Mouse (Mus musculus) urinary bladder, postnatal 4 days (tissue): ENCODE results near the gene Igsf23.
A peak's percentile ranks its signal among the peaks of the same experiment; 100 is the strongest.
"Not testable (repeated sequence)": the region's sequence is repeated elsewhere in the genome, so short reads cannot be mapped to it uniquely, and the experiment has no call there.

Experiments used
- DNase-seq, 2 experiments: peaks; one replicate each; pipeline ENCODE4 v3.0.0; 2021 to 2022; ENCODE audit warnings: low spot score in 2 of 2

Igsf23 gene

DNA sequence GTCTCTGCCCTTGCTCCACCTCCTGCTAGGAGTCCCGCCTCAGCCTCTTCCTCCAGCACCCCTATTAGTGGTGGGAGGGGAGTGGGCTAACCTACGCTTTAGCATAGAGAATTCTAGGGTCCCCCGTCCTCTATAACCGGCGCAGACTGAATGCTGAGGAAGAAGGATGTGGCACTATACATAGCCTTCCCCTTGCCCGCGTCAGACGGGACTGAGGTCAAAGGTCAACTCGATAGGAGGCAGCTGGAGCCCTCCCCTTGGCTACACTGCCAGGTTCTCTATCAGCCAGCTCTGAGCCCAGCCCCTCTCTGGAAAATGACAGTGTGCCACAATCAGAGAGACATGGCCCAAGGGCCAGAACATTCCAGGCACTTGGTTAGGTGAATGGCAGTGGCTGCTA lies at the start of gene Igsf23:
Gene Igsf23 (minus strand): TSS at position 168 of the 400 bp plus-strand sequence.
- no peak for DNase-seq

DNA sequence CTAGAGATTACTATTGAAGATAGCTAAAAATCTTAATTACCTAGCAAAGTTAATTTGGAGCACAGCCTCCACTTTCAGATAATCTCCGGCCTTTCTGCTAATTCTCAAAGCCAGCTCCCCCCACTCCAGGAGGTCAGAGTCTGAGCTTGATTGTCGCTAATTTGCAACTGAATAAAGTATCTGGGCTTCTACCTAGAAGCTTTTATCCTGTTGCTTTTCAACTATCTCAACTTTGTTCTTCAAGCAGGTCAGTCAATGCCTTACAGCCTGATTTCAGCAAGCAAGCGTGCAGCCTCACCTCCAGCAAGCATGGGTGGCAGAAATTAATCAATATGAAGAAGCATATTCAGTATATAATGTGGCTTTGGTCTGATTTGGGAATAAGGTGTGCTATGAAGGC lies 46.2 kb upstream of the Igsf23 start:
- not testable (repeated sequence) for DNase-seq

GRCm38 (mm10) chr7:19991165-19991564 lies 40.6 kb upstream of the Igsf23 start, which contains the start of gene Nlrp9b:
Nlrp9b (plus strand) TSS chr7:19991465.
- DNase-seq = not testable (repeated sequence)

DNA sequence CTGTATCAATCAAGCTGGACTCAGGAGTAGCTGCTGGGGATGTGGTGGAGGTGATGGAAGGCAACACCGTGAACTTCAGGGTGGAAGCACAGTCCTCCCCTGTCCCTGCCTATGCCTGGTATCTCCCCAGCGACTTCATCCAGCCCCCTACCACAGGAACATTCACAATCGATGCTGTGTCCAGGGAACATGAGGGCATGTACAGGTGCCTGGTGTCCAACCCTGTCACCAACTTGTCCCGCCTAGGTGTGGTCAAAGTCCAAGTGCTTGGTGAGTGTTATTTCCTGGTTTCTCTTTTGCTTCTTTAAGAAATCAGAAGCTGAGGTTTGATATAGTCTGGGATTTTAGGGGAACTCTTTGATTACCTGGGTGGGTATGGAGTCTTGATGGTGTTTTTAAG lies 21.0 kb upstream of the Igsf23 start:
- peak in 1 of 2 experiments; percentile 25 for DNase-seq

GRCm38 (mm10) chr7:19970196-19970595 lies 19.6 kb upstream of the Igsf23 start:
- peak in 1 of 2 experiments; percentile 52 for DNase-seq

DNA sequence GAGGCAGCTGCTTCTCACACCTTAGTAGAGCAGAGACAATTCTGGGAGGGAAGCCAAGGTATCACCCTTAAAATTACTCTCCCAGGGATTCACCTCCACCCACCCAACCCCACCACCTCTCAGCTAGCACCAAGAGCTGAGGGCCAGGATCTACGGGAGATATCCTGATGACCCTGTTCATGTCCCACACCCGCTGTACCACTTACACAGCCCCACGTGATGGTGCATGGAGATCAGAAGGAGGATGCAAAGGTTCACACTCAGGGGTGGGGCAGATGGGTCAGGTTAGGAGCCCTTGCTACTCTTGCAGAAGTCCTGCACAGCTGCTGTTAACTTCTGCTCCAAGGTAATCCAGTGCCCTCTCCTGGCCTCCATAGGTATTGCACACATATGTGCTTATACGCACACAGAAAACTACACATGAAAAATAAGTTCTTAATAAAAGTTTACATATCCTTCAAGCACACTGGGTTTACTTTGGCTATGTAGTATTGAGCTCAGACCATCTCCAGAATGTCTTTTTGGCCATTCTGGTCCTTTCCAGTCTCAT lies 19.1 kb upstream of the Igsf23 start:
- peak in 1 of 2 experiments; percentile 42 for DNase-seq

GRCm38 (mm10) chr7:19969106-19969505 lies 18.6 kb upstream of the Igsf23 start:
- DNase-seq = peak in 1 of 2 experiments; percentile 50

DNA sequence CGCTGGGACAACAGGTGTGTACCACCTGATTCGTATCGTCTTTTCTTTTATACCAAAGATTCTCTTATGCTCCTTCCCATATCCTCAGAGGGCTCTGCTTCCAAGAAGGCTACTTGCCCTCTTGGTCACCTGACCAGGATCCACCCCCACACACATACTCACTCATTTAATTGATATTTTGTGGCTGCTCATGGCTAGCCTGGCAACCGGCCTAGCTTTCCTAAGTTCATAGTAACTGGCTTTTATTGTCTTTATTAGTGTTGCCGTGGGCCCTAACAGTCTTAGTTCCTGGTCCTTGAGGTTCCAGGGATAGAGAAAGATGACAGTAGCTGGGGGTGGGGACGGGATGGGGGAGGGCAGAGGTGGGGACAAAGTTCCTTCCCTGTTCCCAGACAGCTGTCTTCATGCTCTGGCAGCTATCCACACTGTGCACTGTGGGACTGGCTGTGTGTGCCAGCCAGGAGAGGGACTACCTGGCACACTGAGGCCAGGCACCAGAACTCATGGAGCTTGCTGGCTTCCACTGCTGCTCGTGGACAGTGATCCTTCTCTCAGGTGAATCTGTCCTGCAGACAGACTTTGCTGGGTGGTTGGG lies 14.5 kb upstream of the Igsf23 start, which contains the start of gene Ceacam20:
Gene Ceacam20 (plus strand): TSS at position 428 of the 595 bp plus-strand sequence.
- DNase-seq = peak in 1 of 2 experiments; percentile 23

DNA sequence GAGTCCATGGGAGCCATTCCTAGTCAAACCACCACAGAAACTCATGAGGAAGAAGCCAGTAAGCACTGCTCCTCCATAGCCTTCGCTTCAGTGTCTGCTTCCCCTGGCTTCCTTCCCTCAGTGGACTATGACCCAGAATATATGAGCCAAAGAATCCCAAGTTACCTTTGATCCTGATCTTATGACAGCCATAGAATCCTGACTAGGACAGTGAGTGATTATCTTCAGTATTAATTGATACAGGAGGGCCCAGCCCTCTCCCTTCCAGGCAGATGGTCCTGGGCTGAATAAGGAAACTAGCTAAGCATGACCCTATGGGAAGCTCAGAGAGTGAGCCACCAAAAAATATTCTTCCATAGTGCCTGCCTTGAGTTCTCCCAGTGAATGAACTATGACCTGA lies 11.9 kb upstream of the Igsf23 start:
- DNase-seq = no peak

- DNase-seq = peak; percentile 72 to 92
Observed at GRCm38 (mm10) chr7:19956341-19956781, 5.8 kb upstream of the Igsf23 start.

GRCm38 (mm10) chr7:19955861-19956260 lies 5.3 kb upstream of the Igsf23 start:
- DNase-seq = no peak

GRCm38 (mm10) chr7:19953054-19953453 lies 2.5 kb upstream of the Igsf23 start:
- DNase-seq = no peak

- DNase-seq = no peak
Observed at GRCm38 (mm10) chr7:19952320-19952986, 1.9 kb upstream of the Igsf23 start.

DNA sequence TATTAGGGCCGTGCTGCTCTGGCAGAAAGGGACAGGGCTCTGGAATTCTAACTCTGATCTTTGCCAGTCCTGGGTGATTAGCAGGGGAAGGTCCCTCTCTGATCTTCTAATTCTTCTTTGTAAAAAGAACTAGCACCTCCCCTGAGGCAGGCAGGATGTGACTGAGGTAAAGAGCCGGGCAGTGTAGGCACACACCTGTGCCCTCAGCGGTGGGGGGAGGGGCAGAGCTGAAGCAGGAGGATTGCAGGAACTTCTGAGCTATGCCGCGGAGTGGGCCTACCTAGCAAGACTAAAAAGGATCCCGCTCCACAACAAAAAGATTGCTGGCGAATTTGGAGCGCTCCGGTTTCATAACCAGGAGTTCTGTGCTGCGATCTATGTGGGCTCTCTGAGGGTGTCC lies 560 bp downstream of the Igsf23 start:
- DNase-seq = no peak

DNA sequence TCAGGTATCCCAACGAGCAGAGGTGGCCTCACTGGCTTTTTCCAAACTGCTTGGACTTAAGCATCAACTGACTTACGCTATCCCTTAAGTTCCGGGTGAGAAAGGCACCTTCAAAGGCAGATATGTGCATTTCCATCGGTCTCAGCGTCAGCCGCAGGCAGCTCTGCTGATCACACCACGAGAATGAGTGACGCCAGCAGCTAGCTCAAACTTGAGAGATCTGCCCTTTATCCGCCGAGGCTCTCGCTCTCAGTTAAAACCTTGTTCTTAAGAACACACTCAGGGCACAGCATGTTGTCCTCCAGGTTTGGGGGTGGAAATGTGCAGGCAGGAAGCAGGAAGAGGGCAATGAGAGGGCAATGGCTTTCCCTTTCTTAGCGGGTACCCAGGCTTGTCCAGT lies 1.6 kb downstream of the Igsf23 start:
- no peak for DNase-seq

DNA sequence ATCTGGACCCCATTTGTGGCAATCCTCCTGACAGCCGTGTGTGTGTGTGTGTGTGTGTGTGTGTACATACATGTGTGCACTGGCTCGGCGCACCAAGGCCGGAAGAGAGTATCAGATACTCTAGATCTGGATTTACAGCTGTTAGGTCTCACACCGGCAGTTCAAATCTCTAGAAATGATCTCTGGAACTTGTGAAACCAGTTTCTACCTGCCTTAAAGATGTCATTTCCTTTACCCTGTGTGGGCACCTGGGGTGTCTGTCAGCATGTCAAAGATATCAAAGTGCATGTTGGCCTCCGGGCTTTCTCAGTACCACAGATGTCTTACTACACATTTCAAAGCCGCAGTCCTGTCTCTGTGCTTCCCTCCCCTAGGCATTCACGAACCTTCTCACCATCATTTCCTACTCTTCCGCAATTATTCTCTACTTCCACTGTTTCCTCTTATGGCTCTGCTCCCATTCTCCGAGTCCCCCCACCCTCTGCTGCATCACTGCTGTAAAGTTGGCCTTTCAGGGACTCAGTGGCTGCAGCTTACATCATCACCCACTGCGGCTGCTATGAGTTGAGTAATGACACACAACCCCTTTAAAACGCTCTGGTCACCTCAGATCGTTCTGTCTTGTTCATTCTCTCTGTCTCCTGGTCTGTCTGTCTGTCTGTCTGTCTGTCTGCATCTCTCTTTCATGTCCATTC lies 4.6 kb downstream of the Igsf23 start:
- DNase-seq = no peak

GRCm38 (mm10) chr7:19945201-19945600 lies 5.4 kb downstream of the Igsf23 start:
- DNase-seq = no peak

- DNase-seq = no peak
Observed at GRCm38 (mm10) chr7:19944709-19945108, 5.8 kb downstream of the Igsf23 start.

- DNase-seq = no peak
Observed at GRCm38 (mm10) chr7:19940256-19940655, 10.3 kb downstream of the Igsf23 start.

GRCm38 (mm10) chr7:19939555-19940235 lies 10.9 kb downstream of the Igsf23 start:
- peak; percentile 63 to 85 for DNase-seq

GRCm38 (mm10) chr7:19937229-19937821 lies 13.2 kb downstream of the Igsf23 start:
- no peak for DNase-seq
